Mouse (Mus musculus) kidney, postnatal 0 days (tissue): ENCODE data around the gene Ran. TPM values are rescaled to one million over a fixed set of nuclear protein-coding genes. Genes with fewer than 3 reads are reported as not detected.

ENCODE experiments used
- ATAC-seq: fragments of 200-750 bp; cut with Nextera tagmentation; replicated peaks from 2 replicates; pipeline ENCODE4 v1.8.0; 2017; ENCODE audit warnings: low read depth, moderate number of reproducible peaks, moderate TSS enrichment, moderate library complexity; ENCODE audit not compliant: low FRiP score
- DNase-seq: peaks from one replicate; pipeline ENCODE4 v3.0.0-alpha.2; 2016; ENCODE audit warnings: low spot score
- H3K27ac ChIP-seq: fragments of 300-500 bp; sonication (generic); 2 replicates; pipeline ENCODE4 v1.5.1; 2014; ENCODE audit warnings: mild to moderate bottlenecking
- H3K27me3 ChIP-seq: fragments of 300-500 bp; sonication (generic); 2 replicates; pipeline ENCODE4 v1.6.1; 2014; ENCODE audit warnings: low read length, mixed read lengths; ENCODE audit not compliant: insufficient read depth
- H3K36me3 ChIP-seq: fragments of 300-500 bp; sonication (generic); 2 replicates; pipeline ENCODE4 v1.6.1; 2014; ENCODE audit warnings: low read length, mixed read lengths; ENCODE audit not compliant: insufficient read depth
- H3K4me1 ChIP-seq: fragments of 300-500 bp; sonication (generic); replicated peaks from 2 replicates; pipeline ENCODE4 v1.6.1; 2014; ENCODE audit warnings: antibody characterized with exemption, low read length, mixed read lengths; ENCODE audit not compliant: insufficient read depth
- H3K4me2 ChIP-seq: fragments of 300-500 bp; sonication (generic); 2 replicates; pipeline ENCODE4 v1.6.1; 2014; ENCODE audit warnings: mild to moderate bottlenecking, low read length, moderate library complexity, mixed read lengths
- H3K4me3 ChIP-seq: fragments of 300-500 bp; sonication (generic); replicated peaks from 2 replicates; pipeline ENCODE4 v1.5.1; 2014; ENCODE audit warnings: low read depth, low read length
- H3K9ac ChIP-seq: fragments of 300-500 bp; sonication (generic); 2 replicates; pipeline ENCODE4 v1.6.1; 2014; ENCODE audit warnings: low read depth, low read length
- H3K9me3 ChIP-seq: fragments of 300-500 bp; sonication (generic); replicated peaks from 2 replicates; pipeline ENCODE4 v1.6.1; 2016; ENCODE audit warnings: low read length, inconsistent platforms, mixed read lengths
- CTCF ChIP-seq: IDR thresholded peaks from 2 replicates; pipeline ENCODE4 v1.5.1; 2016; ENCODE audit warnings: antibody characterized with exemption, low read depth, mild to moderate bottlenecking, moderate library complexity
- WGBS: fragments of 180-500 bp; shearing (Covaris S2); extraction: QIAGEN DNeasy Blood & Tissue Kit; methylation state at CpG from one replicate; pipeline ENCODE4 v1.1.7; 2014; 5-methylcytosine and 5-hydroxymethylcytosine counted together
- polyA plus RNA-seq: library from polyadenylated mRNA; unstranded; fragments of >200 nt; fragmentation: Nextera tagmentation; extraction: Ambion mirVana; gene quantifications from 2 replicates; pipeline ENCODE4 v1.2.1, GENCODE M21; 2015

Ran gene
- polyA plus RNA-seq, 1 experiment from 2014 or later = 392 TPM

- Histone ChIP-seq H3K27ac (no peak overlapping the region), H3K27me3 (no peaks in the 10 kb centered on the region), H3K9ac (no peak overlapping the region), H3K36me3 (no peaks in the 10 kb centered on the region), H3K4me3 (no peak overlapping the region), H3K4me2 (no peak overlapping the region), H3K4me1 (peaks cover 14% of the 10 kb centered on the region), H3K9me3 (no peaks in the 10 kb centered on the region)
- TF ChIP-seq CTCF = no peak
- WGBS = 65% methylated on average over 3 of the region's 3 CpGs
- DNase-seq (no peak), ATAC-seq (no peak)
These were observed 10.3 kb upstream of the Ran start for GRCm38 (mm10) chr5:129009577-129009976.

- no peak for TF ChIP-seq CTCF
- Histone ChIP-seq H3K27ac (no peak overlapping the region), H3K9ac (no peak overlapping the region), H3K4me2 (no peak overlapping the region), H3K4me3 (no peak overlapping the region), H3K9me3 (no peaks in the 10 kb centered on the region), H3K27me3 (no peaks in the 10 kb centered on the region), H3K4me1 (peaks cover 14% of the 10 kb centered on the region), H3K36me3 (no peaks in the 10 kb centered on the region)
- ATAC-seq (no peak), DNase-seq (no peak)
- 82% methylated on average over 2 of the region's 2 CpGs for WGBS
These were observed 8.9 kb upstream of the Ran start for GRCm38 (mm10) chr5:129010937-129011336.

- H3K27me3 ChIP-seq = no peaks in the 10 kb centered on the region
- ATAC-seq (no peak), DNase-seq (no peak)
- H3K4me1 ChIP-seq = peaks cover 6% of the 10 kb centered on the region; the same call in 1 of the 2 replicates
- no peak overlapping the region for H3K4me3 ChIP-seq
- H3K27ac ChIP-seq = no peak overlapping the region
- no peak overlapping the region for H3K4me2 ChIP-seq
- 84% methylated on average over 3 of the region's 3 CpGs for WGBS
- H3K9me3 ChIP-seq = no peaks in the 10 kb centered on the region
- H3K36me3 ChIP-seq = no peaks in the 10 kb centered on the region
- no peak for TF ChIP-seq CTCF
- H3K9ac ChIP-seq = no peak overlapping the region
These were observed 4.8 kb upstream of the Ran start for GRCm38 (mm10) chr5:129015020-129015419.

- H3K9me3 ChIP-seq = no peaks in the 10 kb centered on the region
- H3K27ac ChIP-seq = no peak overlapping the region
- H3K4me2 ChIP-seq = no peak overlapping the region
- ATAC-seq (no peak), DNase-seq (no peak)
- H3K9ac ChIP-seq = no peak overlapping the region
- no peaks in the 10 kb centered on the region for H3K27me3 ChIP-seq
- H3K4me3 ChIP-seq = no peak overlapping the region
- H3K4me1 ChIP-seq = peaks cover 6% of the 10 kb centered on the region; the same call in 1 of the 2 replicates
- no peaks in the 10 kb centered on the region for H3K36me3 ChIP-seq
- 76% methylated on average over 5 of the region's 5 CpGs for WGBS
- TF ChIP-seq CTCF = no peak
These were observed 4.3 kb upstream of the Ran start for GRCm38 (mm10) chr5:129015540-129015939.

GRCm38 (mm10) chr5:129016370-129016769 lies 3.5 kb upstream of the Ran start:
- H3K4me3 ChIP-seq = no peak overlapping the region
- 84% methylated on average over 3 of the region's 3 CpGs for WGBS
- no peaks in the 10 kb centered on the region for H3K9me3 ChIP-seq
- TF ChIP-seq CTCF = no peak
- no peak overlapping the region for H3K27ac ChIP-seq
- H3K36me3 ChIP-seq = no peaks in the 10 kb centered on the region
- H3K4me2 ChIP-seq = no peak overlapping the region
- no peak for ATAC-seq
- no peak overlapping the region for H3K9ac ChIP-seq
- no peaks in the 10 kb centered on the region for H3K27me3 ChIP-seq
- DNase-seq = no peak
- peaks cover 7% of the 10 kb centered on the region for H3K4me1 ChIP-seq

GRCm38 (mm10) chr5:129018782-129019489 lies 933 bp upstream of the Ran start:
- no peak for TF ChIP-seq CTCF
- Histone ChIP-seq H3K36me3 (0 out of 2 replicates have a peak, but pooled peaks cover 4% of the 10 kb centered on the region), H3K4me2 (peak overlapping the region; percentile 60), H3K4me3 (peak overlapping the region; percentile 88; the same call in 1 of the 2 replicates), H3K9ac (peak overlapping the region; percentile 56), H3K4me1 (peaks cover 11% of the 10 kb centered on the region), H3K27ac (peak overlapping the region; percentile 86), H3K27me3 (no peaks in the 10 kb centered on the region), H3K9me3 (no peaks in the 10 kb centered on the region)
- 87% methylated on average over 13 of the region's 13 CpGs for WGBS
- no peak for ATAC-seq
- DNase-seq = no peak

GRCm38 (mm10) chr5:129020300-129020668 lies 415 bp downstream of the Ran start:
- under 1% methylated on average over 52 of the region's 56 CpGs for WGBS
- ATAC-seq = peak; percentile 74

More at GRCm38 (mm10) chr5:129020300-129020668, 415 bp downstream of the Ran start:
- no peaks in the 10 kb centered on the region for H3K27me3 ChIP-seq
- peak; percentile 86 for DNase-seq
- H3K9me3 ChIP-seq = no peaks in the 10 kb centered on the region
- H3K36me3 ChIP-seq = 0 out of 2 replicates have a peak, but pooled peaks cover 4% of the 10 kb centered on the region
- TF ChIP-seq CTCF = no peak; the same call in 1 of the 2 replicates
- H3K9ac ChIP-seq = peak overlapping the region; percentile 88
- peak overlapping the region; percentile 76 for H3K4me2 ChIP-seq
- H3K4me3 ChIP-seq = peak overlapping the region; percentile 88
- H3K4me1 ChIP-seq = peaks cover 11% of the 10 kb centered on the region
- H3K27ac ChIP-seq = peak overlapping the region; percentile 96
